Mouse (Mus musculus) heart, adult 18-20 months (tissue): Measurements from ENCODE around the gene Gm45062. TPM values are rescaled to one million over a fixed set of nuclear protein-coding genes. Genes with fewer than 3 reads are reported as not detected.

Source experiments
- DNase-seq, 2 experiments: peaks; one replicate each; pipeline ENCODE4 v3.0.0; 2021 to 2022; ENCODE audit warnings: mixed read lengths in 1 of 2
- total RNA-seq, 2 experiments: library from RNA; stranded (reverse); gene quantifications; 2 replicates each; pipeline ENCODE4 v1.2.3; 2021

Gm45062 gene
- total RNA-seq, 2 experiments from 2014 or later, result not detected

DNA sequence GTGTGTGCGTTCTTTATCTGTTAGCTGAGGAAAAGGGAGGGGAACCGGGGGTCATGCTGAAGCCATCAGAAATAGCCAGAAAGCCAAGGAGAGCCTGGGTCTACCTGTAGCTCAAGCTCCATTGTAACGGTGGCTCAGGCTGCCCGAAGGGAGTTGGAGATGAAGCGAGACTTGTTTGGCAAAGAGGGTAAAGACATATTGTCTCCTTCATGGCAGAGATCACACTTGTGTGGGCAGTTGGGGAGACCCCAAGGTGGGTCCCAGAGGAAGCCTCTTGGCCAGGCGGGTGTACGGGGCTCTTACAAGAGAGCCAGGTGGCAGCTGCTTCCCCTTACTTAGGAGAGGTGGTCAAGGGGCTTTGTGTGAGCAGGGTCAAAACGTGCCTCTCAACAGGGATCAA, 369.0 kb downstream of the Gm45062 start:
- DNase-seq, result no peak

DNA sequence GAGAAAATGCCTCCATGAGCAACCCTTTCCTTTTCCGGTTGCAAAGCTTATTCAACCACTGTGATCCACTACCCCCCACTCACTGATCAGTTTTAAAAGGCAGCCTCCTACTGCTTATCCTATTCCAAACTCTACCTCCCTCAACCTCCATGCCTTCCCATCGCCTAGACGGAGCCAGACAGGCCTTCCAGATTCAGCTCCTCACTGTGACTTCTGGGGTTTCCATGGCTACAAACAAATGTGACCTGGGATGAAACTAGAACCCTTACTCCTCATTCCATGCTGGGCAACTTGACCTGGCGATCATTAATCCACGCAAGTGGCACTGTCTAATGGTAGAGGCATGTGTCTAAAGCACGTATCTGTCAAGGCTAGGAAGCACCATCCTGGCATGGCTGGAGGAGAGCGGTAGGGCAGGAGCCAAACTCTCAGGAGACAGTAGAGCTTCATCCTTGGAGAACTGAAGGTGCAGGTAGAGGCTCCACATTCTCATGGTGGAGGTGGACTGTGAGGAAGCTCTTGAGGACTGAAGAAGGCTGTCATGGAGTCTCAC, 369.5 kb downstream of the Gm45062 start:
- no peak for DNase-seq

DNA sequence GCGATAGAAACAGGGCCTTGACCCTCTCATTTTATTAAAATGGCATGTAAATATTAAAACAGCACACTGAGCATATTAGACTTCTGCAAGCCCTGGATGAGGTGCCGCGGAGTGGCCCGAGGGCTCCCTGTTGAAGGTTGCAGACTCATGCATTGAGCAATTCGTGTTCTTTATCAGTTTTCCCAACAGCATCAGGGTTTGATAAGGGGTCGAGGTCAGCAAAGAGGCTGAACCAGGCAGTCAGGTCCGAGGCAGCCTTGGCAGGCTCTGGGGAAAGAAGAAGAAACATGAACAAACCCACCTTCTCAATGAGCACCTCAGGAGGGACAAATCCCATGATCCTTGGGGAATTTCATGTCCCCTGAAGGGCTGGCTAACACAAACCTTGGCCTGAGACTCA, 371.3 kb downstream of the Gm45062 start:
- DNase-seq, result no peak

DNA sequence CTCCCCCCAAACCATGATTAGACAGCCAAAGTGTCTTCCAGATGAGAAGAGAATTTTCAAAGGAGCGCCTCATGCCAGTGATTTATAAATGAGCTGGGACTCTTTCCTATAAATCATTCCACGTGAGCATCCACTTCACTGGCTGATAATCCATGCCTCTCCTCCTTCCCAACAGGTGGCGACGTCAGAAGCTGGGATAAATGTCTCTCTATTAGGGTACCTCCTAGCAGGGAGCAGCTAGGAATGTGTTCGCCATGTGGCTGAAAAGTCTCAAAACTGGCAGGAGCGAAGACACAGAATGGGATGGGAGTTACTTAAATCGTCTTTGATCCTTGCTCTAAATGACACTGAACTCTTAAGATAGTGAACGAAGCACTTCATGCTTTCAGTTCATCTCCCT, 372.1 kb downstream of the Gm45062 start:
- DNase-seq, result no peak

DNA sequence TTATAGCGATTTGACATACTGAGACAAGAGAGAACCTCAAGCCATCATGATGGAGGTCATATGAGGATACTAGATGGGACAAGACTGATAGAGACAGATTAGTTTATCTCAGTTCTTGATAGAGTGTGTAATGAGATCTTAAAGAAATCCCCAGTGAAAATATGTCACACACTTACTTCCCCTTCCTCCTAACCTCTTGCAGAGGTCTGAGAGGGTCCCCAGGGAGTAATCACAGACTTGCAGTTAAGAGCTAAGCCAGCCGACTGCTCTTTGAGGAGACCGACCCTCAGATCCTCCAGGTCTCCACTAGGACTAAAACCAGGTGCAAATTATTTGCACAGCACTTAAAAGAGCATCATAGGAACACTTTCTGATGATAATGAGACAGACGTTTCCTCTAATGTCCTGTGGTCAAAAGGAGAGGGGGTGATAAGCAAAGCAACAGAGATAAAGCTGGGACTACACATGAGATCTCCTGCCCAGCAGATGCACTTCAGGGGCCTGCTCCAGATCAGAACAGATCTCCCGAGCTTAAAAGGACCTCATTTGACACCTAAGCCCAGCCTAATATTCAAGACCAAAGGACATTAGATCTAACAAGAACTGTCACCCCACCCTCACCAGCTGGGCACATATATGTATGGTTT, 372.9 kb downstream of the Gm45062 start:
- no peak for DNase-seq

DNA sequence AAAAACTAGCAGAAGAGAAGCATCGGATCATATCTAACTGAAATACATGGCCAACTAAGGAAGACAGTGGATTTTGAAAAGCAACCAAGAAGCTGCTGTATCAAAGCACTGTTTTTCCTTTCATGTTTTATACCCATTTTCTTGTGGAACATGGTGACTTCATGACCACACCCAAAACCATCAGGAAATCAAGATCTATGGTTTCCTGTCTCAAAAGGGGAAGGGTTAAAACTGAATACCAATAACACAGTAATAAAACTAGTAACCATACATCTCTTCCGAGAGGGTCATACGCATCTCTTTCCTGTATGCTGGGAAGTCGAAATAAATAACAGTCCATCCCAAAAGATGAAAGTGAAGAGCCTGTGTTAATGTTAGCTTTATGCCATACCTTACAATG, 373.5 kb downstream of the Gm45062 start:
- DNase-seq, result no peak

DNA sequence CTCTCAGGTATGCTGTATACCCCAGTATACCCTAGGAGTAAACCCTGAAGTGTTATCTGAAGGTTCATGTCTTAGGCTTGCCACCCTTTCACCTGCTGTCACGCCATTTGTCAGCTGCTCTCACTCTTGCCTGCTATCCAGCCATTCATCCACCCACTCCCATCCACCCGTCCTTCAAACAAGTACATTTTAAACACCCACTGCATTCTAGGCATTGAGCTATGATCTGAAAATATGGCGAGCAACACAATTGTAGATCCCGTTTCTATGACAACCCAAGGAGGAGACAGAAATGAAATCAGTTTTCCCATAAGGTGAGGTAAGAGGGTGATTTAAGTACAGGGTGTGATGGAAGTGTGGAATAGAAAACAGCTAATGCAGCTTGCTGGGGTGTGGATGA, 378.9 kb downstream of the Gm45062 start:
- no peak for DNase-seq

DNA sequence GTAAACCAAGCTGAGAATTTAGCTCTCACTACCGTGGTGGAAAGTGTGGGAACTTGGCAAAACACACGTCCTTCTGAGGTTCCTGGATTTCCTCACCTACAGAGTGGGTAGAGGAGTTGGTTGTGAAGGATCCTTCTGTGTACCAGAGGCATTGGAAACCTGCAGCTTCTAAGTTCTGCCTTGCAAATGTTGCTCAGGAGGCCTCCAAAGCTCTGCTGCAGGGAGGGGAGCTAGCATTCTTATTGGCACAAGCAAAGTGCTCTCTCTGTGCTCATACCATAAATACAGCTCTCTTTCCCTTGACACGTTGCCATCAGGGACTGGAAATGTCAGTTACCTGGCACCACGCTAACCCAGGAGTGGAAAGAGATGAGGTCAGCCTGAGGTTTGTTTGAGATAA, 379.6 kb downstream of the Gm45062 start:
- no peak for DNase-seq

DNA sequence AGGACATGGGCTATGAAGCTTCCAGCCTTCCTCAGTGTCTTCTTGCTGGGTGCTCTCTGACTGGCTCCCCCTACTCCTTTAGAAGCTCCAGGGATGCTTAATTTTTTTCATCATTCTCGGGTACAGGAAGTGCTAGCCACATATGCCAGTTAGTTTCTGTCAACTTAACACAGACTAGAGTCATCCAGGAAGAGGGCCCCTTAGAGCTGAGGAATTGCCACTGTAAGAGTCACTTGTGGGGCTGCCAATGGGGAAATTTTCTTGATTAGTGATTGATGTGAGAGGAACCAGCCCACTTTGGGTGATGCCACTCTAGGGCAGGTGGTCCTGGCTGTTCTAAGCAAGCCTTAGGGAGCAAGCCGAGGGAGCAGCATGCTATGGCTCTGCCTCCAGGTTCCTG, 380.3 kb downstream of the Gm45062 start:
- DNase-seq, result no peak

DNA sequence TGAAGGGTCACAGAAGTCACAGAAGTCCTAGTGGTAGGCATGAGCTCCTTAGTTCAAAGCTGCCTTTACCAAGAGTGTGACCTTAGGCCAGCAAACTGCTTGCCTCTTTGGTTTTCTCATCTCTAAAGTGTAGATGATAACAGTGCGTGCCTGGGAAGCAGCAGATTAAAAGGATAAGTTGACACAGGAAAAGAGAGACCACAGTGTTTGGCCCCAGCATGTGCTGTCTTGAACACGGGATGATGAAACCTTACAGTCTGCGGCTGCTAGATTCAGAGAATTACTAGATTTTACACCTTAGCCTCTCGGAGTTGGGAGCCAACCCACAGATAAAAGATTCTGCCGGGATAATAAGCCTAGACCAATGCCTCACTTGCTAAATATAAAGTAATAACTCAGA, 381.6 kb downstream of the Gm45062 start:
- no peak for DNase-seq

DNA sequence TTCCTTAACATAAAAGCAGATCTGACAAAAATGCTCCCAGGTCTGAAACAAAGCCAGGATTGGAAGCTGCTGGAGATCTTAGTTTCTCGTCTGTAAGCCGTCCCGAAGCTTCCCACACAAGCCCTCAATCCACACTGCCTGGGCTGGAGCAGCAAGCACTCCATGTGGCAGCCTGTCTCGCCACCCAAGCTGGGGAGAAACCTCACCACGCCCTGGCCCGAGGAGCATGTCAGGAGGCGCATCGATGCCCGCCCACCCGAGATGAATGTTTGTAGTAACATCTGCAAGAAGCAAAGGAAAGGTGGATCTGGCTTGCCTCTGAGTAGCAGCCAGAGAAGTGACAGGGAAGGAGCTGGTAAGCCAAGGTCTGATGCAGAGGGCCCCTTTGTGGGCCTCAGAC, 385.5 kb downstream of the Gm45062 start:
- no peak for DNase-seq

DNA sequence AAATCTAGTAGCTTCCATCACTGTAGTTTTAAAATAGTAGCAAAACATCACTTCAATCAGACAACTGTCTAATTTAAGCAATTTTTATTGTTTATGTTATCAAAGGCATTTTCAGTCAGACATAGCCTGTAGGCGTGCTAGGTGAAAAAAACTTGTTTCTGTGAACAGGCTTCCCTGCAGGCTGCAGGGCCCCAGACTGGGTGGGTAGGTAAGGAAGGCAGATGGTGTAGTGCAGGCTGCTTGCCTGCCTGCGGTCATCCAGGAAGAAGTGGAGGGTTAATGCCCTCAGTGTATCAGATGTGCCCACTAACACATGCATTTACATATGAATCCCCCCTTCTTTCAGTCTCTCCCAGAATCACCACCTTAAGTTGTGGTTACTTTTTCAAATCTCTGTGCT, 386.5 kb downstream of the Gm45062 start:
- no peak for DNase-seq

Other genes with a start within 250 kb of the Gm45062 start
- under 1 TPM; 0.22 to 0.36 TPM for gene Col28a1, start 66.8 kb upstream of the Gm45062 start, total RNA-seq
- 10 to 100 TPM; 16.8 to 17.1 TPM for gene Mios, start 50.2 kb upstream of the Gm45062 start, total RNA-seq
- 10 to 100 TPM; 19.6 to 22.8 TPM for gene Rpa3, start 277 bp upstream of the Gm45062 start, total RNA-seq
- gene Umad1, start 162 bp upstream of the Gm45062 start, total RNA-seq, result 10 to 100 TPM; 12.5 to 13.6 TPM